Mouse (Mus musculus) forebrain, embryonic 10.5 days (tissue): ENCODE measurements around the gene Ppp1r27. TPM values are rescaled to one million over a fixed set of nuclear protein-coding genes. Genes with fewer than 3 reads are reported as not detected.
A peak's percentile ranks its signal among the peaks of the same experiment; 100 is the strongest.

Experiments
- DNase-seq: peaks from one replicate; pipeline ENCODE4 v3.0.0-alpha.2; 2017; ENCODE audit warnings: low spot score; ENCODE audit errors: extremely low spot score
- H3K27ac ChIP-seq: fragments of 300-500 bp; sonication (generic); 2 replicates; pipeline ENCODE4 v1.5.1; 2016; ENCODE audit warnings: mild to moderate bottlenecking
- H3K27me3 ChIP-seq: fragments of 300-500 bp; sonication (generic); 2 replicates; pipeline ENCODE4 v1.6.1; 2016; ENCODE audit warnings: mild to moderate bottlenecking; ENCODE audit not compliant: poor library complexity, severe bottlenecking
- H3K36me3 ChIP-seq: fragments of 300-500 bp; sonication (generic); replicated peaks from 2 replicates; pipeline ENCODE4 v1.6.1; 2016; ENCODE audit warnings: mild to moderate bottlenecking, moderate library complexity
- H3K4me1 ChIP-seq: fragments of 300-500 bp; sonication (generic); 2 replicates; pipeline ENCODE4 v1.6.1; 2016
- H3K4me3 ChIP-seq: fragments of 300-500 bp; sonication (generic); 2 replicates; pipeline ENCODE4 v1.5.1; 2016; ENCODE audit warnings: mild to moderate bottlenecking, moderate library complexity
- H3K9me3 ChIP-seq: fragments of 300-500 bp; sonication (generic); 2 replicates; pipeline ENCODE4 v1.6.1; 2016; ENCODE audit warnings: mild to moderate bottlenecking, moderate library complexity
- WGBS: fragments of 180-500 bp; shearing (Covaris S2); methylation state at CpG from one replicate; pipeline ENCODE4 v1.1.7; 2016; 5-methylcytosine and 5-hydroxymethylcytosine counted together
- polyA plus RNA-seq: library from polyadenylated mRNA; unstranded; fragments of >200 nt; fragmentation: Nextera tagmentation; extraction: Ambion mirVana; gene quantifications from 2 replicates; pipeline ENCODE4 v1.2.1, GENCODE M21; 2016

Gene Ppp1r27
- polyA plus RNA-seq, 1 experiment from 2014 or later = not detected

- no peak for DNase-seq
- Histone ChIP-seq H3K9me3 (peaks cover 4% of the 10 kb centered on the region; the same call in 1 of the 2 replicates), H3K4me3 (peak overlapping the region; percentile 89), H3K4me1 (peaks cover 41% of the 10 kb centered on the region), H3K27me3 (no peaks in the 10 kb centered on the region), H3K27ac (peak overlapping the region; percentile 99), H3K36me3 (peaks cover 69% of the 10 kb centered on the region)
- WGBS = 67% methylated on average over 7 of the region's 7 CpGs
Measured at GRCm38 (mm10) chr11:120580190-120580589, 29.3 kb upstream of the Ppp1r27 start.

DNA sequence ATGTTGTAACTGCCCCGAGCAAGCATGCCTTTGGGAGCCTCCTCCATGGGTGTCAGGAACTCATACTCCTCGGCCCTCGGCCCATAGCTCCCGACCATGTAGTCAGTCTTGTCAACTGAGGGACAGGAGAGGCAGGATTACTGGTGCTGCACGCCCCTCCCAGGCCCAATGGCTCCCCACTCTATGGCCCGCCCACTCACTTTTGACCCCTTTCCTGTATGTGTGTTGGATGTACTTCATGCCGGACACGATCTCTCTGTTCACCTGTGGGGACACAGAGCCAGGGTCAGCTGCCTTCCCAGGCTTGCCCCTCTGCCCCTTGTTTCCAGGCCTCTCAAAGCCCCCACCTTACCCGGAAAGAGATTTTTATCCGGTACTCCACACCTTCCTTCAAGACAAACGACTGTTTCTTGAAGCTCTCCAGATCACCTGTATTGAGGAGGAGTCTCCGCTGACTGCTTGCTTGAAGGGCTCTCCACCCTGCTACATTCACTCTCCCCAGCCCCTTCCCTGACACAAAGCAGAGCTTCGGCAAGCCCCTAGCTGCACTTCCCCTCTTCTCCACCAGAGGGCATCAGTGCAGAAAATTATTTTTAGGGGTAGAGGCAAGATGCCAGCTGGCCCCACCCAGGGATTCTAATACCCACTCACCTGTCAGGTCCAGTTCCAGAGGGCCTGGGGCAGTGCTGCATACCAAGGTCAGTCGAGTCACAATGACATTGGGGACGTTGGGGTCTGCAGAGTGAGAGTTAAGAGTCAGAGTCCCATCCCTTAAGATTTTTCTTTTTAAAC, 28.6 kb upstream of the Ppp1r27 start:
- H3K4me3 ChIP-seq = peak overlapping the region; percentile 89
- 65% methylated on average over 15 of the region's 15 CpGs for WGBS
- peak overlapping the region; percentile 99 for H3K27ac ChIP-seq
- H3K9me3 ChIP-seq = peaks cover 4% of the 10 kb centered on the region; the same call in 1 of the 2 replicates
- H3K27me3 ChIP-seq = no peaks in the 10 kb centered on the region
- peaks cover 62% of the 10 kb centered on the region for H3K36me3 ChIP-seq
- peaks cover 46% of the 10 kb centered on the region for H3K4me1 ChIP-seq
- DNase-seq = peak; percentile 86

DNA sequence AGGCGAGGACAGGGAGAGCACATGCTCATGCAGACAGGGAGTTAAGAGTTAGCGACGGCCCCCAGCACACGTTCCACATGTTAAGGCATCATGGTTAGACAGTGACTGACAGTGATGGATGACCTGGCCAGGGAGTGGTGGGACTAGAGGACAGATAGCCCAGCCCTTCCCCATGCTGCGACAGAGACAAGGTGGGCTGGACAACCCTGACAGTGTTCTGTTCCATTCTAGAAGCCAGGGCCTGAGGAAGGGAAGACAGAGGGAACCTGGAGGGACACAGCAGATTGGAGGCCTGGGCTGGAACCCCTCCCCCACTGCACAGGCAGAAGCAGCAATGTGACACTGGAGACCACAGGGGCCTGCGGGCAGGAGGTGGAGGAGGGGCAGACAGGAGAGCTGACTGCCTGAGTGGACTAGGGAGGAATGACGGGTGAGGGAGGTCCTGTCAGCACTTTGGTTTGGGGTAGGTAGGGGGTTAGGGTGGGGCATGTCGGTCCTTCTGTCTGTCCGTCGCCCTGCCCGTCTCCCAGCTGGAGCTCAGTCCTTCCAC, 27.8 kb upstream of the Ppp1r27 start:
- peak overlapping the region; percentile 89; the same call in 1 of the 2 replicates for H3K4me3 ChIP-seq
- WGBS = 85% methylated on average over 11 of the region's 11 CpGs

GRCm38 (mm10) chr11:120578024-120578693, 27.2 kb upstream of the Ppp1r27 start:
- Histone ChIP-seq H3K36me3 (peaks cover 50% of the 10 kb centered on the region), H3K27ac (no peak overlapping the region; the same call in 1 of the 2 replicates)

More for the DNA sequence above, 27.8 kb upstream of the Ppp1r27 start:
- DNase-seq = no peak
- H3K27ac ChIP-seq = 0 out of 2 replicates have a peak overlapping the region, but pooled peaks have one; percentile 99
- peaks cover 53% of the 10 kb centered on the region for H3K4me1 ChIP-seq
- no peaks in the 10 kb centered on the region for H3K27me3 ChIP-seq
- peaks cover under 1% of the 10 kb centered on the region; the same call in 1 of the 2 replicates for H3K9me3 ChIP-seq
- peaks cover 55% of the 10 kb centered on the region for H3K36me3 ChIP-seq

GRCm38 (mm10) chr11:120577211-120578023, 26.5 kb upstream of the Ppp1r27 start:
- H3K4me3 ChIP-seq = peak overlapping the region; percentile 5; the same call in 1 of the 2 replicates
- H3K36me3 ChIP-seq = peaks cover 44% of the 10 kb centered on the region
- H3K4me1 ChIP-seq = peaks cover 52% of the 10 kb centered on the region
- no peak for DNase-seq
- 84% methylated on average over 7 of the region's 7 CpGs for WGBS
- H3K27ac ChIP-seq = no peak overlapping the region
- no peaks in the 10 kb centered on the region for H3K27me3 ChIP-seq
- no peaks in the 10 kb centered on the region for H3K9me3 ChIP-seq

More at GRCm38 (mm10) chr11:120578024-120578693, 27.2 kb upstream of the Ppp1r27 start:
- no peaks in the 10 kb centered on the region for H3K27me3 ChIP-seq
- H3K4me3 ChIP-seq = peak overlapping the region; percentile 2; the same call in 1 of the 2 replicates
- 93% methylated on average over 10 of the region's 10 CpGs for WGBS
- peaks cover 54% of the 10 kb centered on the region for H3K4me1 ChIP-seq
- H3K9me3 ChIP-seq = no peaks in the 10 kb centered on the region
- no peak for DNase-seq

DNA sequence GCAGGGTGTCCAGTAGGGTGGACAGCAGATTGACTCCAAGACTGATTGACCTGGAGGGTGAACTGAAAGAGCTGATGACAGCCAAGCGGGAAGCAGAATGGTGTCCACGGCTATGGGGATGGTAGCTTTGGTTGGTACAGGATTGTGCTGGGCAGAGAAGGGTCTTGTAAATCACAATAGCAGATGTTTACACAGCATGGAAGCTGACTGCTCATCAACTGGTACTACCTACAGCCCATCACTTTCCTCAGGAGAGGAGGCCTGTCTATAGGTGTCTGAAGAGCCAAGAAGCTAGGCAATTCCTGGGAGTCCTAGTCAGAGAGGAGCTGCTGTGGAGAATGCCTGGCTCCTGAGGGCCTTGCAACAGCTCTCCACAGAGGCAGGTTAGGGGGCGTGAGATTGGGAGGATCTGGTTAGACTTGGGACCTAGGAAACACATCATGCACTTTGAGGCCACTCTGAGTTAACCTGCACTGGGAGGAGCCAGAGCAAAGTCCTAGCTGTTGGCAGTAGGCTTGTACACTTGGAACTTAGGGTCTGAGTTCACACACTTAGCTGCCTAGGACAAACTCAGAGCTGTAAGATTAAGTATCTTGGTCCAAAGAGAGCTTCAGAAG, 25.5 kb upstream of the Ppp1r27 start:
- Histone ChIP-seq H3K27ac (no peak overlapping the region), H3K4me1 (peaks cover 50% of the 10 kb centered on the region), H3K4me3 (peak overlapping the region; percentile 19; the same call in 1 of the 2 replicates), H3K36me3 (peaks cover 45% of the 10 kb centered on the region), H3K27me3 (no peaks in the 10 kb centered on the region), H3K9me3 (no peaks in the 10 kb centered on the region)
- DNase-seq = no peak
- 90% methylated on average over 3 of the region's 3 CpGs for WGBS

GRCm38 (mm10) chr11:120575940-120576339, 25.0 kb upstream of the Ppp1r27 start:
- H3K4me1 ChIP-seq = peaks cover 55% of the 10 kb centered on the region
- no peak overlapping the region for H3K27ac ChIP-seq
- no peaks in the 10 kb centered on the region for H3K27me3 ChIP-seq
- no peaks in the 10 kb centered on the region for H3K9me3 ChIP-seq
- no peak overlapping the region for H3K4me3 ChIP-seq
- H3K36me3 ChIP-seq = peaks cover 50% of the 10 kb centered on the region
- DNase-seq = no peak

DNA sequence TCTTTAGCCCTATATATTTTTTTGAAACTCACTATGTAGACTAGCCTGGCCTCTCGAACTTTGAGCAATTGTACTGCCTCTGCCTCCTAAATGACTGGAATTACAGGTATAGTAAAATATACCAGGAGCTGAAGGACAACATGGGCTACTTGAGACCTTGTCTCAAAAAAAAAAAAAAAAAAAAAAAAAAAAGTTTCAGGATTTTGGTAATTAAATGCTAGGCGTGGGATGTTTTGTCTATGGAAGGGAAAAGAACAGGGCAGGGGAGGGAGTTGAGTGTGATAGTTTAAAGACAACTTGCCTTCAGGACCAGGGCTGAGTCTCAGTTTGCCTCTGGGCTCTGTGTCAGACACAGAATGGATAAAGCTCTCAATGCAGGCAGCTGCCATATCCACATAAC, 24.1 kb upstream of the Ppp1r27 start:
- no peak for DNase-seq
- Histone ChIP-seq H3K27ac (0 out of 2 replicates have a peak overlapping the region, but pooled peaks have one; percentile 95), H3K36me3 (peaks cover 55% of the 10 kb centered on the region), H3K9me3 (no peaks in the 10 kb centered on the region), H3K27me3 (no peaks in the 10 kb centered on the region), H3K4me1 (peaks cover 53% of the 10 kb centered on the region), H3K4me3 (peak overlapping the region; percentile 95)
- 77% methylated on average over 2 of the region's 2 CpGs for WGBS

GRCm38 (mm10) chr11:120574278-120574600, 23.3 kb upstream of the Ppp1r27 start:
- 59% methylated on average over 5 of the region's 5 CpGs for whole genome bisulfite sequencing
- H3K36me3 ChIP-seq = peaks cover 55% of the 10 kb centered on the region
- no peak for DNase-seq
- peaks cover 45% of the 10 kb centered on the region for H3K4me1 ChIP-seq
- H3K27ac ChIP-seq = peak overlapping the region; percentile 95
- no peaks in the 10 kb centered on the region for H3K27me3 ChIP-seq
- H3K9me3 ChIP-seq = no peaks in the 10 kb centered on the region
- H3K4me3 ChIP-seq = peak overlapping the region; percentile 95

DNA sequence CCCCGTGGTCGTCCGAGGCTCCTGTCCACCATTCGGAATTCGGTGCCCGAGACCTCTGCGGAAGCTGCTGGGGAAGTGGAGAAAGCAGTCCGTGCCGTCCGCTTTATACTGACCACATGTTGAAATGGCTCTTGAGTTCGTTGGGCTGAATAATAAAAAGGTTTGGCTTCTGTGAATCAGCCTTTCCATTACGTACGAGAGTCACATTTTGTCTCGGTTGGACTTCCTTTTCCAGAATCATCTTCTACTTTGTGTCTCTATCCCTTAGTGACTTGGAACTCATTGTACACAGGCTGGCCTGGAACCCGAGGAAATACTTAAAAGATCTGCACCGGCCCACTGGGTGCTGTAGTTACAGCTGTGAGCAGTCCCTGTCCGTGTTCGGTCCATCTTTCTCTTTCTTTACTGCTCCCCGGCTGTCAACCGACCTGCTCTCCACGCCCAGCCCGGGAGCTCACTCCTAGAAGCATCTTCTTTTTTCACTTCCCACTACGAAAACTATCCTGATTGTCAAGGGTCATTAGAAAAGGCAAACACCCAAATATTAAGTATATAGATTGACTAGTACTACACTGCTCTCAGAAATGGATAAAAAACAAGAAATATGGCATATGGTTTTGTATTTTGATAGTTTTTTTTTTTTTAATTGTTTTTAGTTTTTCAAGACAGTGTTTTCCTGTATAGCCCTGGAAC, 22.8 kb upstream of the Ppp1r27 start:
- no peaks in the 10 kb centered on the region for H3K9me3 ChIP-seq
- H3K27me3 ChIP-seq = no peaks in the 10 kb centered on the region
- peaks cover 40% of the 10 kb centered on the region for H3K4me1 ChIP-seq
- peak overlapping the region; percentile 95 for H3K4me3 ChIP-seq
- H3K36me3 ChIP-seq = peaks cover 54% of the 10 kb centered on the region
- no peak for DNase-seq
- WGBS = 1% methylated on average over 23 of the region's 23 CpGs
- peak overlapping the region; percentile 95 for H3K27ac ChIP-seq

DNA sequence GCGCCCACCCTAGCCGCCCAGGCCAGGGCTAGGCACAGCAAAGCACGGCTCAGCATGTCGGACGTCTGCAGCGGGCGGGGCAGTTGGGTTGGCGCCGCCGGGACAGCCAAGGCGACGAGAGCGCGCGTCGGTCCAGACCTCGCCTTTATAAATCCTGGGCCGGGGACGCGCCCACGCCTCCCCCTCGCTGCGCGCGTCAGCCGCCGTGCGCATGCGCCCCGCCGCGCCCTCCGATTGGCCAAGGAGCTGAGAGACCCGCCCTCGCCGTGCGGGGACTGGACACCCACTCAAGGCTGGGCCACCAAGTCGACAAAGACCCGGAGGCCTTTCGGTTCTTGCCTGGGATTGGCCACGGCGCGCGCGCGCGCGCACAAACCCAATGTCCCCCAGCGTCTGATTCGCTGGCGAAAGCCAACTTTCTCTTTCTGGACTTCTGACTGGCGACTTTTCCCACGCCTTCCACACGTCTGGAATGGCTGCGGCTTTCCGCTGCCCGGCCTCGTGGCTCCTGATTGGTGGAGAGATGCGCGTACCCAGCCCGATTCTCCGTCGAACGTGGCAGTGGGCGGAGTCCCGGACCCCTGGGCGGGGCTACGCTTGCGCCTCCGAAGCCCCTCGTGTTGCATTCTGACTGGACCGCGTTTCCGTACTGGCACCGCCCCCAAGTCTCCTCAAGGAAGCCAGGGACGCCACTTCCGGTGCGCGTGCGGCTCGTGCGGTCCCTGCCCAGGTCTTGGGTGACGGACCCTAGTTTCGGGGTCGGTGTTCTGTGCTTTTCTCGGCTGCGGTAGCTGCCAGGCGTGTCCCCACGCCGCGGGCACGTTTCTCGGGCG, 22.0 kb upstream of the Ppp1r27 start, which contains the start of gene P4hb:
Gene P4hb (minus strand): TSS at position 502 of the 833 bp plus-strand sequence.
- DNase-seq = peak; percentile 99
- H3K4me1 ChIP-seq = peaks cover 32% of the 10 kb centered on the region
- H3K27ac ChIP-seq = peak within 1 kb of the TSS; percentile 95
- peaks cover 54% of the 10 kb centered on the region for H3K36me3 ChIP-seq
- no peaks in the 10 kb centered on the region for H3K27me3 ChIP-seq
- under 1% methylated on average over 94 of the region's 94 CpGs for WGBS
- peak within 1 kb of the TSS; percentile 95 for H3K4me3 ChIP-seq
- no peaks in the 10 kb centered on the region for H3K9me3 ChIP-seq
